Mouse (Mus musculus): ENCODE results near the gene Lrrn4cl. TPM values are rescaled to one million over a fixed set of nuclear protein-coding genes. Genes with fewer than 3 reads are reported as not detected.

The Lrrn4cl gene
- 0.82 TPM for polyA plus RNA-seq (2015; fragmentation: Illumina TruSeq; extraction: RNeasy Lipid Tissue Mini Kit (QIAGEN cat#74804); ENCODE audit: low read depth, low replicate concordance)

DNA sequence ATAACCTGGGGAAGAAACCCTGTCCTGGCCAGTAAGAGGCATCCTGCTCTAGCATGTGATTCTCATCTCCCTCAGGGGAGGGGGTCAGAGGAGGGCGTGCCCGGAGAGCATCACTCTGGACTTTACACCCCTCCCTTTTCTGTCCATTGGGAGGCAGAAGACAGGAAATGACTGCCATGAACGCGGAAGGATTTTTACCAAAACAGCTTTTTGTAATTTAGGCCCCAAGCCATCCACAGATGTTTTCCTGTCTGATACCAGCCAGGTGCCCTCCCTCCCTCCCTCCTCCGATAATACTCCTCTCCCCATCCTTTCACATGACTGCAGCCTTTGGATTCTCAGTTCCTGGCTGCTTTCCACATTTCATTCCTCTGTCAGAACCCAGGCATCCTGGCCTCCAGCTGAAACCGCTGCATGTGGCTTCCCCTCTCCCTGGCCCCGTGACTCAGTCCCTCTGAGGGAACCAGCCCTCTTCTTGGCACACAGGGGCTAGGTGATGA lies at the start of gene Lrrn4cl:
Gene Lrrn4cl, plus strand, starts transcription at position 367 of the 500 bp plus-strand sequence.

DNA sequence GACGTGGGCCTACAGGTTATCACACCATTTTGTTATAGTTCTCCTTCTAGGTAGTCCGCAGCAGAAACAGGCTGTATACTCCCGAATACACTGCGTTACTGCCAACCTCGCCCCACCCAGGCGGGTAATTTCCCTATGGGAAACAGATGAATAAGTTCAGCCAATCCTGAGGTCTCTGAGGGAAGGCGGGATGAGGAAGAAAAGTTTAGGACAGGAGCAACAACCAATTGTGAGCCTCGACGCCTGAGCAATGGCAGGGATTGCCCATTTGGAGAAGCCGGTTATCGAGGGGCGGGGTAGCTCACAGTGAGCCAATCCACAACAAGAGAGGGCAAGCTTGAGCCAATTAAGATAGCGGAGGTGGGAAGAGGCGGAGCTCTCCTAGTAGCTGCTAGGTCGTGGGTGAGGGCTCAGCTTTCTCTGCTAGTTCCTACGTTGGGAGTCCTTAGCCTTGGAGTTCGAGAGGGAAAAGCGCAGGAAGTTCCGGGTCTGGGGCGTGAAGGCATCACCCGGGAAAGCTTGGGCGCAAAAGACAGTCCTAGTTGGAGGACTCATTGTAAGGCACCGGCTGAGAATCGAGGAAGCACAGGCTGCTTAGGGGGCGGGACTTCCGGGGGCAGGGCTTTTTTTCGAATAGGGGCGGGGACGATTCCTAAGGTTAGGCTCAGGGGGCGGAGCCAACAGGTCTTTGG lies 48.3 kb upstream of the Lrrn4cl start, which contains the start of gene Zbtb3:
Gene Zbtb3, plus strand, starts transcription at position 426 of the 692 bp plus-strand sequence.

DNA sequence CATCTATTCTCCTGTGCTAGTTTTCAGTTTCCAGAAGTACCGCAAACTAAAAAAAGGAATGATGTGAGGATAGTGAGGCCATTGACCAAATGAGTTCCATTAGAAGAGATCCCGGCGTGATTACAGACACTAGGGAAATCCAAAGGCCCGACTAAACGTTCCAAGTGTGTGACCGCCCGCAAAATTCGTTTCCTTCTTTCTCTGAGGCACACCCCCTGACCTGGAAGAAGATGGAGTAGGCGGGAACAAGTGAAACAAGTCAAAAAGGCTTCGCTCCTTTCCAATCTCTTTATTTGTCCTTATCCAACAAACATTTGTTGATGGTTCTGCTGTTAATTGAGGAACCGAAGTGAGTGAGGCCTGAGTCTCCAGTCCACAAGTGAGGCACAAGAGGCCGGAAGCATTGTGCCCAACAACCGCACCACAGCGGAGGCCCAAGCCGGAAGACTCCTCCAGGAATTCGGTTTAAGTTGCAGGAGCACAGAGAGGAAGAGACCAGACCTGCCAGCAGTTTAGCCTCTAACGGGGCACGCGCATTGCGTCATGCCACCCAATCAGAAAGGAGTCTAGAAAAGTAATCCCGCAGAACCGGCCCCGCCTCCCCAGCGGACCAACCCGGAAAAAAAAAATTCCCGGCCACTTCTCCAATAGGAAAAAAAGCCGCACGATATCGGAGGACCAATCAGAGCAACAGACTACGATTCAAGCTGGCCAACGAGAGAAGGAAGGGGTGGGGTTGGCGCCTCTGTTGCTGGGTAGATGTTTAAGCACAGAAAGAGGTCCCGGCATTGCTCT lies 31.6 kb upstream of the Lrrn4cl start, which contains the start of gene Ttc9c:
Gene Ttc9c, minus strand, starts transcription at position 533 of the 795 bp plus-strand sequence.

DNA sequence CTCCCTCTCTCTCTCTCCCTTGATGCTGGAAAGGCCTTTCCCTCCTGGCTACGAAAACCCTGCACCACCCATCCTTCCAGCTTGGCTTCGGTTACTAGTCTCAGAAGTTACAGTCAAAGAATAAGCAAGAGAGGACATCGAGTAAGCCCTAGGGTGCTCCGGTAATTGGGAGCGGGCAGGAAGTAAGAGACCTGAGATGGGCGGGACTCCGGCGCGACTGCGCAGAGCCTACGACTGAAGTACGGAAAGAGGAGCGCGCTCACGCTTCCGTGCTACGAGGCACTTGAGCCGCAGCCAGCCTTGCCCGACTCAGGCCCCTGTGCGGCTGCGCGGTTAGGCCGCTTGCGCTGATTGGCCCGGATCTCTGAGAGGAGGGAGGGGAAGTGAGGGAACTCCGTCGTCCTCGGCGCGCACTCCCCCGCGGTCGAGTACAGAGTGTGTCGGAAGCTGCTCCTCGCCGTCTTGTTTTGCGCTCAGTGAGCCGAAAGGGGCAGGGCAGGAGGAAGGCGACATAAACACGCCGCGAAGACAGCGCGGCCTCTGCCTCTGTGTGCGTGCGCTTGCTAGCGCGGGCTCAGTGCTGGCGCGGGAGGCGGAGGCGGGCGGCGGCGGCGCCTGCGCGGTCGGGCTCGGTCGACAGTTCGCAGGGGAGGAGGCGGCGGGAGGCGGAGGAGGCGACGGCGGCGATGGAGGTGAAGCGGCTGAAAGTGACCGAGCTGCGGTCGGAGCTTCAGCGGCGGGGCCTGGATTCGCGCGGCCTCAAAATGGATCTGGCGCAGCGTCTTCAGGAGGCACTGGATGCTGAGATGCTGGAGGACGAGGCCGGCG lies 30.8 kb upstream of the Lrrn4cl start, which contains the start of gene Hnrnpul2:
Gene Hnrnpul2, plus strand, starts transcription at position 415 of the 828 bp plus-strand sequence.

DNA sequence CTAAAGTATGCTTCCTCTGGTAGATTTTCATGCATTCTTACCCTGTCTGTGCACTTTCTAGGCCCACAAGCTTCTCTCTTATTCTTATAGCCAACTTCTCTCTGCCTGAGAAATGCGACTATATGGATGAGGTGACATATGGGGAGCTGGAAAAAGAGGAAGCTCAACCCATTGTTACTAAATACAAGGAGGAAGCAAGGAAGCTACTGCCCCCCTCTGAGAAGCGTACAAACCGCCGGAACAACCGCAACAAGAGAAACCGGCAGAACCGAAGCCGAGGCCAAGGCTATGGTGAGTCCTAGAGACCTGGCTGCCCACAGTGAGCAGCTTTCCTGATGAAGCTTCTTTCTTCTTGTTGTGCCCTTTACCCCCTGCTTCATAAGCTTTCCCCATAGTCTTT lies 20.9 kb upstream of the Lrrn4cl start, which contains the start of gene AC129217.1:
Gene AC129217.1, plus strand, starts transcription at position 114 of the 400 bp plus-strand sequence.

DNA sequence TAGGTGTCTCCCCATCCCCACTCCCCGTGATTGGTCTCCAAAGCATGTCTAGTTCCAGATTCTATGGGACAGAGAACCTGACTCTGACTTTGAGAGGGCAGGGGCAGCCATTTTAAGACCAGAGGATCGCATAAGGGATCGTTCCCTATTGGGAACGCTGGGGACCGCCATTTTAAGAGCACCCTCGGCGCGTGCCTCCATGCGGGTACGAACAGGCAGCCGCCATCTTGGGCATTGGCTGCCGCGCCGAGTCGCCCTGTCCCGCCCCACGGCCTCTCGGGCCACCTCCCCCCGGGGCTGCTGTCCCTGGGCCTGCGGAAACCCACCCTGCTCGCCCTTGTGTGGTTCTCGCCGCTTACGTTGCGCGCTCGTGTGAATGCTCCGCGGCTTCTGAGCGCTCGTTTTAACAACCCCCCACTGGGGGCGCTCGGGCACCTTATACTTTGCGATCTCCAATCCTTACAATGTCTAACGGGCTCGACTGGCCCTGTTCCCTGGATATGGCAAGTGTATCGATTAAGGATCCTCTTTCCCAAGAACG lies 13.2 kb upstream of the Lrrn4cl start, which contains the start of gene Bscl2:
Gene Bscl2, plus strand, starts transcription at position 217 of the 541 bp plus-strand sequence.

DNA sequence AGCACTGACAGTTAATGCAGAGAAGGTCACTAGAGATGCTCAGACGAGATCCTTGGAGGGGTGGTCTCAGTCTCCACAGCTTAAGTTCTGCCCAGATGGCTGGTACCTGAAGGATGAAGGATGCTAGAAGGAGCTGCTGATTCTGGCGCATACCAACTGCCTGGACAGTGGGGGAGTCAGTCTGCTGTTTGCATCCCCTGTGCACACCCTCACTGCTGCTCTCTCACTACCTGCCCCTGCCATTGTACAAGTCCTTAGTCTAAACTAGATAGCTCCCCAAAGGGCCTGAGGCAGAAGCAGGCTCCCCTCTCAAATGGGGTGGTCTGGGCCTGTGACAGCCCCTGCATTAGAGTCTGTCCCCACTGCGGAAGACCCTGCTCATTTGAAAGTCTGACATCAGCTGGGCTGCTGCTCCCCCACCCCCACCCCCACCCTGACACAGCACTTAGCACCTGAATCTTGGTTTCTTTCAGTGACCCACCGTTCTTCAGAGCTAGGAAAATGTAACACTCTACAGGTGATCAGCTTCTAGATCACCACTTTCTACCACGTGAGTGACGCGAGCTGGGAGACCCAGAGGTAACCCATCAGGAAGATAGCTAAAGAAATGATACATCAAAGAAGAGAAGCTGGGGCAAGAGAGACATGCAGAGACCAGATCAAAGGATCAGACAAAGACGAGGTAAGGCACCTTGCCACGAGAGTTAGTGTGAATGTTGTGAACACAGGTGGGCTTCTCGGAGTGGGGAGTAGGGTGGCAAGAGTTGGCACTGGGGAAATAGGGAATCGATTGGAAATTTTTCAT lies 11.3 kb upstream of the Lrrn4cl start, which contains the start of gene Gng3:
Gene Gng3, minus strand, starts transcription at position 92 of the 805 bp plus-strand sequence.

DNA sequence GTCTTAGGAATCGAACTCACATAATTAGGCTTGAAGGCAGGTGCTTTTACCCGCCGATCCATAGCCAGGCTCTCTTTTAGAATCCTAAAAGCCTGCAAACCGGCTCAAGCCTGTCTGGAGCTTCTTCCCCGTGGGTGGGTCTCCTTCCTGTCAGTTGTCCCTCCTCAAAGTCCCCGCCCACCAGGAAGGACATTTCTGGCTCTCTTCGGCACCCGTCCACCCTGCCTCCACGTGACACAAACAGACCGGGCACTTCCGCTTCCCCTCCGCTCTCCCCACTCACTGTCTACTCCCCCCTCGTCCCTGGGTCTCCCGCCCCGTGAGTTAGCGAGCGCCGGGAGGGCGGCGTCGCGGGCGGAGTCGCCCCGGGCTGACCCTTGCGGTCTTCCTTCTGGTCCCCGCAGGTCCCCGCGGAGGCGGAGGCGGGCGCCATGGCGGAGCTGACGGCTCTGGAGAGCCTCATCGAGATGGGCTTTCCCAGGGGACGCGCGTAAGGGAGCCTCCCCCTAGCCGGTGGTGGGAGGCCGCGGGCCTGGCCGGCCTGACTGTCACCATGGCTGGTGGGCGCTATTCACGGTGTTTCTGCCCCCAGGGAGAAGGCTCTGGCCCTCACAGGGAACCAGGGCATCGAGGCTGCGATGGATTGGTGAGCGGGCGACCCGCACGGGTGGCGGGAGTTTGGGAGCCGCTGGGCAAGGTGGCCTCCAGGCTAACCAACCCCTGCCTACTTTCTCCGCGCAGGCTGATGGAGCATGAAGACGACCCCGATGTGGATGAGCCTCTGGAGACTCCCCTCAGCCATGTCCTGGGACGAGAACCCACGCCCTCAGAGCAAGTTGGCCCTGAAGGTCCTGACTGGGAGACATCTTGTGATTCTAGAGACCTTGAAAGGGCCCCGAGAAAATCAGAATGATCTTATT lies 21.0 kb downstream of the Lrrn4cl start, which contains the start of gene Ubxn1:
Gene Ubxn1, plus strand, starts transcription at position 230 of the 920 bp plus-strand sequence.

DNA sequence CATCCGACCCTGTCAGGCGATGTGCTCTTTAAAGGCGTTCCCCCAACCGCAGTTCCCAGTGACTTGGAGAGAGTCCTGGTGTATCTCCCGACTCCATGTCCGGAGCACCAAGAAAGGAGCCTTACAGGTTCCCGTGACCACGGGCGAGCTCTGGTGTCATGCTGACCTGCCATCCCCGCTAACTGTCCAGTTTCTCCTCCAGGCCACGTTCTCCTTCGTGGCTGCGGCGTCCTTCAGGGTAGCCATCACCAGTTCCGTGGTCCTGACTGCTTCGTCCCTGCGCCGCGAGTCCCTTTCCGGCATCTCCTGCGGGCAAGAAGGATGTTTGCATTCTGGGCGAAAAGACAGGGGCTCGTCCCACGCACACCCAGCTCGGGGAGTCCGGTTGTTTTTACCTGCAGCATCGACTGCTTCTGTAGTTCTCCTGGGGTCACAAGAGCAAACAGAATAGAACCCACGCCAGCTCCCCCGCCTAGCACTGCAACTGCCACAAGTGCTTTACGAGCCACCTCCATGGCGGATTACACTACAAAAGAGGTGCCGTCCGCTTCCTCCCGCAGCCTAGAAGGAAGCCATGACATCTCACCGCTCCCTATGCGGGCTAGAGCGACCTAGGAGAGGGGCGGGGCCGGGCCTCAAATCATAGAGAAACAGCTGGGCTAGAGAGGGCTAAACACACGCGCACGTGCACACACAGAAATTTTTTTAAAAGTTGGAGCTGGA lies 29.9 kb downstream of the Lrrn4cl start, which contains the start of gene Uqcc3:
Gene Uqcc3, minus strand, starts transcription at position 613 of the 723 bp plus-strand sequence.

DNA sequence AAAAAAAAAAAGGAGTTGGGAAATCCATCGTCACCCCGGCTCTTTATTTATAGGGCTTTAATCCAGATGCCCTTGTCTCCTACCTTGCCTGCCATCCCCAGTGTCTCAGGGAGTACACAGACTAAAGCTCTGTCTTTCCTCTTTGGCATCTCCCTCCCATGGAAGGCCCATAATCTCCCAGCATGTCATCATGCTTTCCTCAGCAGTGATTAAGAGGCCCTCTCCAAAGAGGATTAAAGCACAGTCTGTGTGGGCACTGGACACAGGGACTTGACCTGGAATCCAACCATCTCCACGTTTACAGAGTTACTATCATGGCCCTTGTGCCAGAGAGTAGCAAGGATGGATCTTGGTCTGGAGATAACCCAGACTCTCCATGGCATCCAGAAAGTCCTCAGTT lies 33.0 kb downstream of the Lrrn4cl start, which contains the start of the genes Lbhd1 and Gm49403:
Gene Lbhd1, plus strand, starts transcription at position 117 of the 400 bp plus-strand sequence.
Gene Gm49403, plus strand, starts transcription at position 315 of the 400 bp plus-strand sequence.

DNA sequence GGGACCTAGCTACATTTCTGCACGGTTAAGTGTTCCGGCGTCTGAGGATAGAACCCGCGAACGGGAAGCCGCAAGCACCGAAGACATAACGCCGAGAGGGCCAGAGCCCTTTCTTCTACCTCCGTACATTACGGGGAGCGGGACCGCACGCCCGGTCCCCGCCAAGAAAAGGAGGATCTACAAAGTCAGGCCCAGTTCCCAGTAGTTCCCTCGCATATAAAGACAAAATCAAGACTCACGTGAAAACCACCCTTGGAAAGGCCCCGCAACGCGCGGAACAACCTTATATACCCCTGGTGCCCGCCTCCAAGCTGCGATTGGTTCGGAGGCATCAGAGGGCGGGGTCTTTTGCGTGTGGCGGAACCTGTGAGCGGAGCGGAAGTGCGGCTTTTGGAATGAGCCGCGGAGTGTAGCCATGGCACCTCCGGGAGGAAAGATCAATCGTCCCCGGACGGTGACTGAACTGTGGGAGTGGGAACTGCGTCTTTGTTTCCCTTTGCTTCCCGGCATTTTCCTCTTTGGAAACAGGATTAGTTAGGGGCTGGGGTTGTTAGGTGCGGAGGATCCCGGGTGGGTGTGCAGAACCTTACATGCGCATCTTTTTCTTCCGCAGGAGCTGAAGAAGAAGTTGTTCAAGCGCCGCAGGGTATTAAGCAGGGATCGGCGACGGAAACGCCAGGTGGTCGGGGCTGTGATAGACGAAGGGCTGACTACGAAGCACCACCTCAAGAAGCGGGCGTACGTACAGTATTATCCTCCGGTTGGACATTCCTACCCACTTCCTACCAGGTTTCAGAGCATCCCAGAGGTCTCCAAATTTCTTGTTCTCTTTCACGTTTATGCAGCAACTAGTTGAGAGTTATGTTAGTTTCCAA lies 38.2 kb downstream of the Lrrn4cl start, which contains the start of the genes 1810009A15Rik and Gm49416:
Gene 1810009A15Rik, plus strand, starts transcription at position 343 of the 875 bp plus-strand sequence.
Gene Gm49416, plus strand, starts transcription at position 416 of the 875 bp plus-strand sequence.

DNA sequence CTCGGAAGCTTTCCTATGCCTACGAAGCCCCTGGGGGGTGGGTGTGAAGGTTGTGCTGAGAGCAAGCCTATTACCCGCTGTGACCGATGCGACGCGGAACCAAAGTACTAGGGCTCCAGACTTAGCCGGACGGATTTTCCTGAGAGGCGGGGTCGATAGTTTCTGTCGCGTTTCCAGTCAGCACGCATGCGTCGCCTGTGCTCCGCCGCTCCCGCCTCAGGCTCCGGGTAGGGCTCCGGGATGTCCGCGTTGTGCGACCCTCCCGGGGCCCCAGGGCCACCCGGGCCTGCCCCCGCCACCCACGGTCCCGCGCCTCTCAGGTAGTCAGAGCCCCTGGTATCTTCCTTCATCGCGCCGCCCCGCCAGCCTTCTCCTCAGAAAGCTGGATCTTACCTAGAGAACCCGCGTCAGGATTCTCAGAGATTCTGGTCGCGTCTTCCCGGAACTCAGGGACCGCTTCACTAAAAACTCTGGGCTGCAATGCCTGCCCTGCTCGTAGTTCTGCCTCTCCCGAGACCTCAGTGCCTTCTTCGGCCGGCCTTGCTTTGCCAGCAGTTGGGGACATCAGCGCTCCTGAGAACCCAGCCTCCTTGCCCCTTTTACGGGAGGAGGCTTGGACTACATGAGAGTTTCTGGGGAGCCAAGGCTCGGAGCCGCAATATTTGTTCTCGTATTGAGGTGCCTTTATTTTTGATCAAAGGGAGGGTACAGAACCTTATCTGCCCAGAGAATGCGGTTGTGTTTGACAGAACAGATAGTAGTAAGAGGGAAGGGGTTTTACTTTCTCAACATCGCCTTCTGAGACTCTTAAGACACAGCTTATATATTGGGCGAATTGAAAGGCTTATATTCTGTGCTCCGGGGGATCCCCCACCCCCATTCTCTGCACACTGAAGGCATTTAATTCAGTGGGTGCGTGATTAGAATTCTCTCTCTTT lies 42.5 kb downstream of the Lrrn4cl start, which contains the start of gene Ints5:
Gene Ints5, plus strand, starts transcription at position 177 of the 938 bp plus-strand sequence.

DNA sequence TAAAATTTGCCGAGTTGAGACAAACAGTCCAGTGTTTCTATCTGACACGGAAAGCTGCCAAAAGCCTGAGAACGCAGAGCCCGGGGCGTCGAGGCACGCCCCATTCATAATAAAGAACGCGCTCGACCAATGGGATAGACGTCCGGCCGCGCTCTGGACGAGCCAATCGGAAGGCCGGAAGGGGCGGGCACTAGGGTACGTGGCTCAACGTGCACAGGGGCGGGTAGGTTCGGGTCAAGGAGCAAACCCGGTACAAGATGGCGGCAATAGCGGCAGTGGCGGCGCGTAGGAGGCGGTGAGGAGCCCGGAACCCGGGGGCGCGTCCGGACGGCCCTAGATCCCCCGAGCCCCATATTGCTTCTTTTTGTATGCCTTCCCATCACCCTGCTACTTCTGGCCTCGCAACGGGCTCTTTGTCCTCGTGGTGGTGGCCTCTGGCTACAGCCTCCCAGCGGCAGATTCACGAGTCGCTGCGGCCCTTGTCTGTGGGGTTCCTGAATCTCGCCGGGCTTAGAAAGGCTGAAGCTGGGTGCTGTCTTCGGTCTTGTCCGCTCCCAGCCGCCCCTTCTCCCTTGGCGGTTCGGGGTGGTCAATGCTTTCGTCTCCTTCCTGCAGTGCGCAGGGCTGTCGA lies 47.4 kb downstream of the Lrrn4cl start, which contains the start of gene Ganab:
Gene Ganab, plus strand, starts transcription at position 207 of the 631 bp plus-strand sequence.

All from brain, adult 10 weeks (tissue).